Mouse (Mus musculus) kidney, postnatal 10 days (tissue): ENCODE results near the gene Cars2.
"Not testable (repeated sequence)": the region's sequence is repeated elsewhere in the genome, so short reads cannot be mapped to it uniquely, and the experiment has no call there.

Source experiments
- DNase-seq: peaks from one replicate; pipeline ENCODE4 v3.0.0; 2021; ENCODE audit warnings: mixed read lengths

Gene Cars2

DNA sequence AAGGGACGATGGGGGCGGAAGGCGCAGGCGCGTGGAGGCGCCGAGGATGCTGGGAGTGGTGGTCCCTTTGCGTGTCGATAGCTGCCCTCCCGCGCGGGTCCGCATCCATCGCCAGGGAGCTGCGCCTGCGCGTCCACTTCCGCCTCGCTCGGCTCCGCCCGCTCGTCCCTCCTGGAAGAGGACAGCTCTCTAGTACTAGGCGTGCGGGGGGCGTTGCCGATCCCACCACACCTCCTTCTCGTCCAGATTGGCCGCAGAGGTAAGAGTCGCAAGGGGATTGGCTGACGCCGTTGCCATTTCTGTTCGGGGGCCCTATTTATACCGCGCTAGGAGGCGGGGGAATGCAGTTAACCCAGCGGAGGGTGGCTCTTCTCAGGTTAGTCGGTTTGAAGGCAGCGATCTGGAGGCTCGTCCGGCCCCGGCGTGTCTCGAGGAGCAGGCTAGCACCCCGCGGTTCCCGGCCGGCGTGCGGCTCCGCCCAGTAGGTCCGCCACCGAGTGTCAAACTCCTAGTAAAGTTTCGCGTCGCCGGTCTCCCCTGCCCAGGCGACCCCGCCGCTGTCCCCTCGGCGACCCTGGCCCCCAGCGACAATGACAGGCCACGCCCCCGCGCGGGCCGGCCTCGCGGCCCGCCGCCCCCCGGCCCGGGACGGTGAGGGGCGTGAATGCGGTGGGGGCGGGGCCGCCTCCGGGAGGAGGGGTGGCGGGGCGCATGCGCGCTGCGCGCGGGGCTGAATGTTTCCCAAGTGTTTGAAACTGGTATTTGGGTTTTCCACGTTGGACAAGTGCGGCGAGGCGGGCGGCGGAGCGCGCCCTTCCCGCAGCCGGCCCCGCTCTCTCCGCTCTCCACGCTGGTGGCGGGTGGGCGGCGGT, 5.4 kb upstream of the Cars2 start:
- peak; percentile 100 for DNase-seq

- DNase-seq: peak; percentile 98
These were observed 4.5 kb upstream of the Cars2 start, which contains the start of gene Ing1 for GRCm38 (mm10) chr8:11554799-11555719. Gene Ing1 (plus strand): TSS chr8:11555571.

GRCm38 (mm10) chr8:11552390-11552789, 1.8 kb upstream of the Cars2 start:
- DNase-seq: no peak

DNA sequence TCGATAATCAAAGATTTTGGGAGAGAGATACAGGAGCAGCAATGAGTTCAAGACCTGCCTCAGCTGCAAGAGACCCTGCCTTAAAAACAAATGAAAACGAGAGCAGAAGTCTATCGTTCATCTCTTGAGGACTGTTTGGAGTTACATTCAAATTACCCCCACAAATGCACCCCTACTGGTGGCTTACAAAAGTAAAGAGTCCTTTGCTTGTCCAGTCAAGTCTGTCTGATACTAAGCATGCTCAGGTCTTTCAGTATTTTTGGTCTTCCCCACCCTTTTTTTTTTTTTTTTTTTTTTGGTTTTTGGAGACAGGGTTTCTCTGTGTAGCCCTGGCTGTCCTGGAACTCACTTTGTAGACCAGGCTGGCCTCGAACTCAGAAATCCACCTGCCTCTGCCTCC, 914 bp upstream of the Cars2 start:
- DNase-seq: not testable (repeated sequence)

DNA sequence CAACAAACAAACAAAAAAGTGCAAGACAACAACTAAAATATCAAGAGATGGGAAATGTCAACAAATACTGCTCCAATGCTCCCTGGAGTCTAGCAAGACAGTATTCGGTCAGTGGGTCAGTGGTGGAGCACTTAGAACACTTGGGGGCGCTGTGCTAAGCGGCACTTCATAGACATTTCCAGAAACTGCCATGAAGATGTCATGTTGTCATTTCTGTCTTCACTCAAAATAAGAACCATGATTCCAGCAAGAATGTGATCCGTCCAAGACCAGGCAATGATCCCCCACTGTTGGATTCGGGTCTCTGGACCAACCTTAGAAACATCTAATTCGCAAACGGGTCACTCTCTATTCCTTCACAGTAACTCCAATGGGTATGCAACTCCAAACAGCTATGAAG, 877 bp downstream of the Cars2 start:
- peak; percentile 64 for DNase-seq

GRCm38 (mm10) chr8:11547063-11547462, 3.5 kb downstream of the Cars2 start:
- no peak for DNase-seq

GRCm38 (mm10) chr8:11544386-11544785, 6.2 kb downstream of the Cars2 start:
- DNase-seq: peak; percentile 75

DNA sequence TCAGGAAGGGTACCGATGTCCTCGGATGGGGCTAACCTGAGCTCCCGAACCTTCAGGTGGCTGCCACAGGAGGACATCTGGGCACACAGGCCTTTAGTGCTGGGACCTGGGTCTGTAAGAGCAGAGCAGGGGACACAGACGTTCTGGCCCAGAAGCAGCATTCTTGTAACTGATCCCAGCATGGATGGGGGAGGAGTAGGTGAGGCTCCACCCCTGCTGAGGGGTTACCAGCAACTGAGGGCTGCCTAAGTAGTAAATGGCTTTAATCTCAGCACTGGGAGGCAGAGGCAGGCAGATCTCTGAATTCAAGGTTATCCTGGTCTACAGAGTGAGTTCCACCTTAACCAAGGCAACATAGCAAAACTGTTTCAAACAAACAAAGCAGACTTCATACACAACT, 7.7 kb downstream of the Cars2 start:
- DNase-seq: no peak

DNA sequence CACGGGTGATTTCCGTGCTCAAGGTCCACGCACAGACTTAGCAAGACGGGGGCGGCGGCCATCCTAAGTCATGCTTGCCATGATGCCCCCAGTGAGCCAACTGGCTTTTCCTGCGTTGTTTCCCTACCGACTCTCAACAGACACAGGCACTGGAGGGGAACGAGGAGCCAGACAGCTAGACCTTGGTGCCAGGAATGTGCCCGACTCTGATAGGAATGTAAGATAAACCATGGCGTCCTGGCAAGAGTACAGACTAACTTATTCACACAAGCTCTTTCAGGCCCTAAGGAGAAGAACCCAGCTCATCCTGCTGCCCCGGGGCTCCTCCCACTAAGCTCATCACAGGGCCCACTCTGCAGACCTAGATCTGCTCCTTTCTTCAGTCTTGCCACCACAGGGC, 8.6 kb downstream of the Cars2 start:
- DNase-seq: no peak

DNA sequence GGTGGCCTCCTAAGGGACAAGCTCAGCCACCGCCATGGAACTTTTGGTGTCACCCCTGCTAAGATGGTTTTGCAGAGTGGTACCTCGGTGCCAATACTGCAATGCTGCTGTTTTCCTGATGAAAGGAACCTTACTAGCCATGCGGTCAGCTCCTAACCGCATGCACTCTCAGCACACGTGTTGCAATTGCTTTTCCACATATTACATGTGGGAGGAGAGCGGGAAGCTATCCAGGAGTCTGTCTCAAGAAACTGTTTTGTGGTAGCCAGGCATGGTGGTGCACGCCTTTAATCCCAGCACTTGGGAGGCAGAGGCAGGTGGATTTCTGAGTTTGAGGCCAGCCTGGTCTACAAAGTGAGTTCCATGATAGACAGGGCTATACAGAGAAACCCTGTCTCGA, 10.4 kb downstream of the Cars2 start:
- DNase-seq: no peak

DNA sequence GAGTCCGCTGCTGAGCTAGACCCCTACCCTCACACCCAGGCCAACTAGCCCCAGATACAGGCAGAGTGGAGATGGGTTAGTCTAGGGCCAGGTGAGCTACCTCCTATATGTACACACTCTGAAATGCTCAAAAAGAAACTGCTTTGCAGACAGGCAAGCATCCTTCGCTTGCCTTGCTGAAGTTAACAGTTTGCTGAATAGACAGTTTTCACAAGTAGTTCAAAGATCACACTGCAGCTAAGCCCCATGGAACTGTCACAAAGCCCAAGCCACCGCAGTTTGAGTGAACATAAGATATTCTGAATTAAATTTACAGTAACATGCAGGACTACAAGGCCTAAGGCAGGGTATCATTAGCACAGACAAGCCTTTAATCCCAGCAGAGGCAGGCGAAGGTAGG, 11.5 kb downstream of the Cars2 start:
- no peak for DNase-seq

GRCm38 (mm10) chr8:11534494-11534893, 16.1 kb downstream of the Cars2 start:
- DNase-seq: no peak

DNA sequence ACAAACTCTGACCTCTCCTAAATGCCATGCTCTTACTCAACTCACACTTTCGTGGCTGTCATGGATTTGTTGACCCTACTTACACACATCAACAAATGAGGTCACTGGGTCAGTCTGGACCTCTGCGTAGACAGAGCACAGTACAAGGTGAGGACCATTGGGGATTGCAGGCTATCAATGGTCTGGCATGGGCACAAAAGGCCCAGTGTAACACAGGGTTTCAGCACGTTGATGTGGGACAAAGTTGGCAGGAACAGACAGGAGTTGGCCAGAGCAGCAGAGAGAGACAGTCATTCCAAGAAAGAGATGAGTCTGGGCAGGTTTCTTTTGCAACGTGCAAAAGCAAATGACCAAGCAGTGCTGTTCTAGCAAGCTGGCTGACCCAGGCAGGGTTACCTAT, 19.7 kb downstream of the Cars2 start:
- DNase-seq: no peak

DNA sequence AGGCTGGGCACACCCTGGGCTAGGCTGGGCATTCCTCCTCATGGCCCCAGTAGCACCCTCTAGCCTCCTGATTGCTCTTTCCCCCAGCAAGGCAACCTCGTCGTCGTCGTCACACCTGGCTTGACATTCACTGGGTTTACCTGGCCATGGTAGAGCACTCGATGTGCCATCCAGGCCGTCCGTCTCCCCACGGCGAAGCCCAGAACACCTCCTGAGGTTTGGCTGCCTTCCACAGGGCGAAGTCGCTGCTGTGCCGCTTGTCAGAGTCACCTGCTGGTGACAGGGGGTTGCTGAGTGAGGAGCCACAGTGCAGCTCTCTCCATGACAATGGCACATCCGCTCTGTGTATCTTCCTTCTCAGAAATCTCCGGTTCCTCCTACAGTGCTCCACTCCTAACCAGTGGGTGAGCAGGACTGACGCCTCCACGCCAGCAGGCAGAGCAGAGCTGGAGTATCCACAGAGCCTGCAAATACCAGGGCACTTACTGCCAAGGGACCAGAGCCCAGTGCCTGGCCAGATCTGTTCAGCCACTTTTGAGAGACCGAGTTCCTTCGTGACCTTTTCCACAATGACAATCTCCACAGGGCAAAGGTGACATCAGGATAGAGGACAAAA, 20.3 kb downstream of the Cars2 start:
- DNase-seq: no peak

DNA sequence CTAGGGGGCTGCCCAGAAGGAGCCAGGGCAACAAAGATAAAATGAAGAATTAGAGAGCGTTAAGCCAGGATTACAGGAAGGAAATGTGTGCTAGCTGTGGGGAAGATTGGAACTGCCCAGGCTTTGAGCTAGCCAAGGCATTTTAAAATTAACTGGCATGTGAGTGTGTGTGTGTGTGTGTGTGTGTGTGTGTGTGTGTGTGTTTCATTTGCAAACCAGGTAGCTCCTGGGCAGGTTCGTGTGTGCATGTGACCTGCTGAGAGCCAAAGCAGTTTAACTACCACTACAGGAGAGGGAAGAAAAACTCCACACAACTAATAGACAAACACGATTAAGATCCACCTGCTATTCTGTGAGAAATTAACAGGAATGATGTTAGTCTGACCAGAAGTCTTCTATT, 27.3 kb downstream of the Cars2 start:
- no peak for DNase-seq

- no peak for DNase-seq
These were observed 31.9 kb downstream of the Cars2 start for GRCm38 (mm10) chr8:11518676-11519075.

GRCm38 (mm10) chr8:11518056-11518396, 32.6 kb downstream of the Cars2 start:
- no peak for DNase-seq

- DNase-seq: no peak
These were observed 33.1 kb downstream of the Cars2 start for GRCm38 (mm10) chr8:11517366-11518055.

DNA sequence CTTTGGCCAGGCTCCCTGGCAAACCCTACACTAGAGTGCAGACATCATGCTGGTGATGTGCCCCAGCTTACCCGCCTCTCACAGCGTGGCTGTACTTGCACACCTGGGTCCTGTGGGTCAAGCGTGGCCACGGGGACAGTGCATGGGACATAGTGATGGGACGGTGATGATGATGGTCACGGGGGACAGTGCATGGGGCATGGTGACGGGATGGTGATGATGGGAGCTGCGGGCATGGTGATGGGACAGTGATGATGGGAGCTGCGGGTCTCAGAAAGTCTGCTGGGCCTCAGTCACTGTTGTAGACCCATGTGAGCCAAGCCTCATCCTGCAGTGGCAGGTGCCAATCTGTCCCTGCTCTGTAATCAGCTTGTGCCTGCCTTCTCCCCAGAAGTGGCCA, 34.3 kb downstream of the Cars2 start:
- DNase-seq: no peak

DNA sequence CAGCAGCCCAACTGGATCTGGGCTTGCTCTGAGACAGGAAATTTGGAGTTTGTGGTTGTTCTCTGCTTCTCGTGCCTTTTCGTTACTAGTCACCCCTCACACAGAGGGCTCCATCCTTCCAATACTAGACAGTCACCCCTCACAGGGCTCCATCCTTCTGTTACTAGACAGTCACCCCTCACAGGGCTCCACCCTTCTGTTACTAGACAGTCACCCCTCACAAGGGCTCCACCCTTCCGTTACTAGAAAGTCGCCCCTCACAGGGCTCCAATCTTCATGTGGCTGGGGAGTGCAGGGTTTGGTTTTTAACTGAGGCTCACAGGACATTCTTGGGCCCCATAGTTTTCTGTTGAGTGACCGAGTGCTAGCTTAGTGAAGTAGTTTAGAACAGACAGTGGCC, 37.3 kb downstream of the Cars2 start:
- no peak for DNase-seq

GRCm38 (mm10) chr8:11512711-11513110, 37.9 kb downstream of the Cars2 start:
- DNase-seq: no peak

- DNase-seq: no peak
These were observed 39.6 kb downstream of the Cars2 start for GRCm38 (mm10) chr8:11510971-11511370.

GRCm38 (mm10) chr8:11508880-11509279, 41.7 kb downstream of the Cars2 start:
- DNase-seq: no peak
